In the genomic region with DNA sequence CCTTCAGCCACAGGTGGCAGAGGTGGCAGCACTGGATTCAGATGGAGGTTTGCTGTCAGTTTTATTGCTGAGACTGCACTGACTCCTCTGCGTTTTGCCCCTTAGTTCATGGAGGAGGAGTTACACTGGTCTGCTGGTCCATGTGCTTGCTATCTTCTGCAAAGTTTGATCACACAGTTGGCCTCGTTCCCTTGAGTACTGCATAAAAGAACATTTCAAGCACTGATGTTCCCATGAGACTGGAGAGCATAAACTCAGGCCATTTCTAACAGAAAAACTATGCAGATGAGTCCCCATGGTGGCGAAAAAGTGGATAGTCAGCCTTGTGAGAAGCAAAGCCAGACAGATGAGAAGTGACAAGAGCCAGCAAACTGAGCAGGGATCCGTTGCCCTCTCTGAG, we compare ENCODE assay signal across 14 mouse cellular contexts.
"Had no signal": no experiment of that assay in that cellular context is flagged by ENCODE, and none has a peak within 500 bp of the region (broad histone marks: within the 10 kb centered on the region; RNA-seq: fewer than 3 reads in every experiment).

No protein-coding gene starts in this region.

- H3K9ac ChIP-seq: intestine, embryonic 15.5 days; kidney, embryonic 15.5 days; liver, embryonic 15.5 days; midbrain, embryonic 13.5 days had no signal

- H3K4me3 ChIP-seq: intestine, embryonic 15.5 days; kidney, embryonic 15.5 days; left cerebral cortex, adult 2 months; limb, embryonic 10.5 days; liver, embryonic 15.5 days; midbrain, embryonic 13.5 days had no signal

- ATAC-seq: intestine, embryonic 15.5 days; lung, postnatal 0 days; midbrain, embryonic 13.5 days had no signal

- DNase-seq: lung, adult 2 months; lung, postnatal 36 days; right cerebral cortex, postnatal 14 days; thymus, adult 2 months; thymus, postnatal 25 days had no signal

- H3K27ac ChIP-seq: intestine, embryonic 15.5 days; kidney, embryonic 15.5 days; left cerebral cortex, adult 2 months; limb, embryonic 10.5 days; liver, embryonic 15.5 days; midbrain, embryonic 13.5 days; stomach, postnatal 0 days had no signal

- H3K9me3 ChIP-seq: intestine, embryonic 15.5 days; kidney, embryonic 15.5 days; limb, embryonic 10.5 days; liver, embryonic 15.5 days; midbrain, embryonic 13.5 days had no signal

- H3K4me2 ChIP-seq: intestine, embryonic 15.5 days; kidney, embryonic 15.5 days; liver, embryonic 11.5 days; liver, embryonic 15.5 days; midbrain, embryonic 13.5 days had no signal

- H3K27me3 ChIP-seq: intestine, embryonic 15.5 days; kidney, embryonic 15.5 days; liver, embryonic 15.5 days; midbrain, embryonic 13.5 days had no signal

- H3K4me1 ChIP-seq: intestine, embryonic 15.5 days; kidney, embryonic 15.5 days; limb, embryonic 10.5 days; liver, embryonic 15.5 days; midbrain, embryonic 13.5 days had no signal
